8 mouse cellular contexts compared by ENCODE assay signal in the genomic region with DNA sequence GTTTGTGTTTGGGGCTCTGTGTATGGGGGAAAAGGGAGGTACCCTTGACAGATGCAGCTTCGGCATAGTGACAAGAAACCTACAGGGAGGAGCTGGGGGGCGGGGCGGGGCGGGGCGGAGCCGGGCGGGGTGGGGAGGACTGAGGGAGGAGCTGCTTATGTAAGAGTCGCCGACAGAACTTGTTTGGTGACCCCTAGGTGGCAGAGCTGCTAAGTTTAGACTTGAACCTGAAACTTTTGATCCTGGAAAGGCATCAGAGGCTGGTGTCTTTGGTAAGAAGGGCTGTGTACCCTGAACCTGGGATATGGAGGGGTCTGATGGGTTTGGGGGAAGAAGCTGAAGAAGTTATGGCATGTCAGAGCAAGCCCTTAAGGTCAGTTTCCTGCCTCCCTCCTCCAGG. TPM values are rescaled to one million over a fixed set of nuclear protein-coding genes. Genes with fewer than 3 reads are reported as not detected.
A peak's percentile ranks its signal among the peaks of the same experiment; 100 is the strongest.
DNase-seq lines count a peak whose midpoint lies in the region; ATAC-seq and TF ChIP-seq lines count a peak whose summit lies in the region.

No protein-coding gene starts in this region.

- TF ChIP-seq CTCF in kidney, postnatal 0 days (IDR thresholded peaks at IDR 0.05; ENCODE audit: low read depth): peak; percentile 34; the same call in 1 of the 2 replicates

- no peak overlapping the region for H3K9ac ChIP-seq in kidney, postnatal 0 days (ENCODE audit: low read depth, low read length)
- no peak overlapping the region for H3K9ac ChIP-seq in forebrain, embryonic 16.5 days (replicated peaks; ENCODE audit: low read depth, low read length)

- H3K4me2 ChIP-seq in kidney, postnatal 0 days (ENCODE audit: low read length): no peak overlapping the region
- H3K4me2 ChIP-seq in forebrain, embryonic 16.5 days (ENCODE audit: low read length): no peak overlapping the region

- H3K4me3 ChIP-seq in kidney, postnatal 0 days (replicated peaks; ENCODE audit: low read depth, low read length): no peak overlapping the region
- H3K4me3 ChIP-seq in forebrain, embryonic 16.5 days (replicated peaks; ENCODE audit: low read length): no peak overlapping the region

- H3K4me1 ChIP-seq in kidney, postnatal 0 days (replicated peaks; ENCODE audit: insufficient read depth, low read length): 0 out of 2 replicates have a peak, but pooled peaks cover 5% of the 10 kb centered on the region
- H3K4me1 ChIP-seq in forebrain, embryonic 16.5 days (replicated peaks; ENCODE audit: control insufficient read depth, insufficient read depth, low read length): peaks cover 5% of the 10 kb centered on the region

- H3K27me3 ChIP-seq in kidney, postnatal 0 days (ENCODE audit: insufficient read depth, low read length): no peaks in the 10 kb centered on the region
- no peaks in the 10 kb centered on the region for H3K27me3 ChIP-seq in forebrain, embryonic 16.5 days (replicated peaks; ENCODE audit: control insufficient read depth, insufficient read depth, low read length)

- ATAC-seq in CD4-positive, CD25-positive, alpha-beta regulatory T cell, adult 4 months: peak; percentile 77
- peak; percentile 34; the same call in 1 of the 2 replicates for ATAC-seq in kidney, postnatal 0 days (replicated peaks; ENCODE audit: low FRiP score, low read depth)
- ATAC-seq in megakaryocyte progenitor cell, adult 5-6 weeks (replicated peaks; ENCODE audit: poor library complexity): peak; percentile 78
- no peak for ATAC-seq in forebrain, embryonic 16.5 days

- H3K27ac ChIP-seq in kidney, postnatal 0 days: no peak overlapping the region
- H3K27ac ChIP-seq in forebrain, embryonic 16.5 days (ENCODE audit: low read length): no peak overlapping the region

- H3K9me3 ChIP-seq in kidney, postnatal 0 days (replicated peaks; ENCODE audit: low read length): no peaks in the 10 kb centered on the region
- H3K9me3 ChIP-seq in forebrain, embryonic 16.5 days (ENCODE audit: control insufficient read depth, low read length): no peaks in the 10 kb centered on the region

- H3K36me3 ChIP-seq in kidney, postnatal 0 days (ENCODE audit: insufficient read depth, low read length): no peaks in the 10 kb centered on the region
- H3K36me3 ChIP-seq in forebrain, embryonic 16.5 days (ENCODE audit: control insufficient read depth, insufficient read depth): no peaks in the 10 kb centered on the region

- 4% methylated on average over 9 of the region's 9 CpGs for WGBS in kidney, postnatal 0 days
- WGBS in forebrain, embryonic 16.5 days: 4% methylated on average over 9 of the region's 9 CpGs

- peak; percentile 57 for DNase-seq in 3134 (ENCODE audit: extremely low read depth, insufficient read length, low spot score)
- peak; percentile 46 for DNase-seq in fat pad, adult 2 months (ENCODE audit: extremely low read depth, low read depth, low spot score)
- DNase-seq in kidney, postnatal 0 days (ENCODE audit: low spot score): peak; percentile 81
- no peak for DNase-seq in MN1 (ENCODE audit: low spot score)
- DNase-seq in layer of hippocampus, adult 9-10 months (ENCODE audit: low spot score): no peak

RNA-seq across cellular contexts. Expression of a gene that starts 9.7 kb away (rescaled TPM):
- 100 to 1,000 TPM in 1 of 2 experiments, 10 to 100 TPM in 1; 67.5 to 104 TPM for polyA plus RNA-seq in CD4-positive, CD25-positive, alpha-beta regulatory T cell, adult 4 months (2017; shearing (Covaris generic))
- polyA plus RNA-seq in kidney, postnatal 0 days (2015; fragmentation: Nextera tagmentation; extraction: Ambion mirVana): 355 and 398 TPM in 2 replicates
- 128 and 138 TPM in 2 replicates for total RNA-seq in megakaryocyte progenitor cell, adult 5-6 weeks (2015)
- 223 and 244 TPM in 2 replicates for total RNA-seq in megakaryocyte progenitor cell, adult 5-6 weeks (2017)
- 329 and 341 TPM in 2 replicates for polyA plus RNA-seq in forebrain, embryonic 16.5 days (2015; fragmentation: Nextera tagmentation; extraction: Ambion mirVana)

RNA-seq across cellular contexts. Expression of a gene that starts 45.3 kb away (rescaled TPM):
- polyA plus RNA-seq in CD4-positive, CD25-positive, alpha-beta regulatory T cell, adult 4 months (2017; shearing (Covaris generic)): 10 to 100 TPM; 43.7 to 50.8 TPM
- polyA plus RNA-seq in kidney, postnatal 0 days (2015; fragmentation: Nextera tagmentation; extraction: Ambion mirVana): 228 and 245 TPM in 2 replicates
- 132 and 143 TPM in 2 replicates for total RNA-seq in megakaryocyte progenitor cell, adult 5-6 weeks (2015)
- total RNA-seq in megakaryocyte progenitor cell, adult 5-6 weeks (2017): 79.5 and 86.6 TPM in 2 replicates
- polyA plus RNA-seq in forebrain, embryonic 16.5 days (2015; fragmentation: Nextera tagmentation; extraction: Ambion mirVana): 116 and 124 TPM in 2 replicates

Comparison
In these comparisons a context has a peak if more than half of its experiments do, and no peak if none do; other contexts are left out.
1. DNase-seq: peak in 3134 (single experiment), fat pad, adult 2 months (single experiment) and kidney, postnatal 0 days (single experiment); none in MN1 (single experiment) and layer of hippocampus, adult 9-10 months (single experiment).